Mouse (Mus musculus) layer of hippocampus, postnatal 36 days (tissue): ENCODE measurements around the gene Olfr482. TPM values are rescaled to one million over a fixed set of nuclear protein-coding genes. Genes with fewer than 3 reads are reported as not detected.

Source experiments
- DNase-seq, 2 experiments: peaks; one replicate each; pipeline ENCODE4 v3.0.0; 2022
- total RNA-seq, 2 experiments: library from RNA; stranded (reverse); gene quantifications; 2 replicates each; pipeline ENCODE4 v1.2.3; 2021

Olfr482 gene
- total RNA-seq = 1 to 10 TPM; 2.0 to 2.6 TPM

DNA sequence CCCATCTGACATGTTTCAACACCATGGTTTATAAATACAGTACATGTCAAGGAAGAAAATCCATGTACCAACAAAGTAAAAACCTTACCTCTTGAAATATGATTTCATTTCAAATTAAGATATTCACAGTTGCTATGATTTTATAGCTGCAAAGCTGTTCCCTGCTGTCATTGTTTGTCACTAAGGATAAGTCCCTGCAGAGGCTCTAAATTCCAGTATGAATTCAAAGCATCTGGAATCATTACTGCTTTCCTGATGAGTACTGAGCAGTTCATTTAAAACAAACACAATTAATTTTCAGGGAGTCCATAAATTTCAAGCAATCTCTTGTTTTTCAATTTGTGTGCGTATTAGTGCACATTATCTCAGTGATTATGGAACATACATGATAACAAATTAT, at the start of gene Olfr482:
Gene Olfr482 (minus strand): TSS at position 101 of the 400 bp plus-strand sequence.
- DNase-seq = no peak

GRCm38 (mm10) chr7:108127349-108127748, 30.0 kb upstream of the Olfr482 start, which contains the start of gene Olfr484:
TSS of gene Olfr484 (minus strand) at chr7:108127449.
- DNase-seq = no peak

DNA sequence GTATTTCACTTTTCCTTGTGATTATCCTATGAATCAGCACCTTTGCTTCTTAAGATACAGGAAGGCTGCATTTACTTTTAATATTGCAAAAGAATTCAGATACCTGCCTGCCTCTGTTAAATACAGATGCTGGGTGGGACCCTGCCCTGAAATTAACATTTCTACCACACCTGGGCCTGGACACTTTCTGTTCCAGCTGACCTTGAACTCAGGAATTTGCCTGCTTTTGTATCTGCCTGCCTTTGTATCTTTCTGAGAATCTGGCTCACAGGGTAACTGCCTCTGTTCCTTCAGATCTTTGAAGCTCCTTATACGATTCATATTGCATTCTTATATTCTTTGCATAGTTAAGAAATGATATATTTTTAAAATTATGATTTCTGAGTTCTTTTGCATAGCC, 24.0 kb upstream of the Olfr482 start:
- no peak for DNase-seq

GRCm38 (mm10) chr7:108120681-108121080, 23.3 kb upstream of the Olfr482 start:
- DNase-seq = no peak

GRCm38 (mm10) chr7:108100549-108100948, 3.2 kb upstream of the Olfr482 start, which contains the start of gene Olfr483:
TSS of gene Olfr483 (plus strand) at chr7:108100849.
- DNase-seq = no peak

DNA sequence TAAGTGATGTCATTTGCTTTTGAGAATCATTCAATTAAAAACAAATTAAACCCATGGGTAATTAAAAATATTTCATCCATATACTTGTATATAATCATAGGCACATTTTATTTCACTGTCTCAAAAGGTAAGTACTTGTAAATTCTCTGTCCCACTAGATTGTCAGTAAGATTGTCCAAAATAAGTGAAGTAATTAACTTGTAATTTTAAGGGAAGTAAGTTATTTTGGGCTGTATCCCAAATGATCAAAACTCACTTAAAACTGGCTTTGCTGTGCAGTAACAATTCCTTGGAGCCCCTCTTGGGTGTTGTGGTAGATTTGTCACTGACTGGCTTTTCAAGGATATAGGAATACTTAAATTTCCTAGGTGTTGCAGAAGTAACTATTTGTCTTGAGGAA, 17.8 kb downstream of the Olfr482 start, which contains the start of gene Olfr481:
Gene Olfr481 (plus strand): TSS at position 301 of the 400 bp plus-strand sequence.
- no peak for DNase-seq

DNA sequence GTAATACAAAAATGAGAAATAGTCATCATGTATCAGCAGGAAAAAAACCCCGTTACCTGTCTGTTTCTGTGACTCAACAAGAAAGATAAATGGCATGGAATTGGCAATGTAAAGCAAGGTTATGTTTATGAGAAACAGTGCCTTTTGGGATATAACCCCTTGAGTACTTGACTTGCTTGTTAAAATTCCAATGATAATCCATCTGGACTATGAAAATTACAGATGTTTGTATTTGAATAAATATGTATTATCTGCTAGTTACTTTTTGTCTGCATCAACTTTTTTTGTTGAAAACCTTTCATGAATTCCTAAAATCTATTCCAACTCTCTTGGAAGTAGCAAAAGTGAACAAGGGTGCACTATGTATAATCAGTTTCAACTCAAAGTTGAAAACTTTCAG, 30.1 kb downstream of the Olfr482 start, which contains the start of gene Olfr480:
Gene Olfr480 (minus strand): TSS at position 101 of the 400 bp plus-strand sequence.
- DNase-seq = no peak

DNA sequence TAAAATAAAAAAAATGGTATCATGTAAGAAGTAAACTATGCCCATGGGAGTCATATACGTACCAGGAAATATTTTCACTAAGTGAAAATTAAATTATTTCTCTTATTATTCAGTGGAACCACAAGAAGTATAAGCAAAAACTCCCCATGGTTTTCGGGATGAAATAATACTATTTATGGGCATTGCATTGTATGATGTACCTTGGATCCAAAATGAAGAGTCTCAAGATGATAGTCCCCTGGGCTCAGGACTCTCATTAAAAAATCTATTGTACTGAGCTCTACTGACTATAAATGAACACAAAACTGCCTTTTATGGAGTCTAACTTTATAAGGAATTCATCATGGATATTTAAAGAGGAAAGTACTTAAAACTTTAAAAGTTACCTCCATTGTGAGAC, 47.0 kb downstream of the Olfr482 start, which contains the start of gene Olfr479:
Gene Olfr479 (plus strand): TSS at position 301 of the 400 bp plus-strand sequence.
- no peak for DNase-seq

Other genes with a start within 250 kb of the Olfr482 start
- not detected for gene Olfr472, start 199.7 kb downstream of the Olfr482 start, total RNA-seq
- not detected for gene Olfr473, start 167.1 kb downstream of the Olfr482 start, total RNA-seq
- gene Olfr474, start 142.9 kb downstream of the Olfr482 start, total RNA-seq = not detected
- gene Olfr476, start 132.8 kb downstream of the Olfr482 start, total RNA-seq = not detected
- gene Olfr477, start 110.9 kb downstream of the Olfr482 start, total RNA-seq = not detected
- gene Olfr478, start 63.6 kb downstream of the Olfr482 start, total RNA-seq = not detected
- not detected for gene Olfr479, start 46.9 kb downstream of the Olfr482 start, total RNA-seq
- gene Olfr480, start 30.2 kb downstream of the Olfr482 start, total RNA-seq = not detected
- not detected for gene Olfr481, start 17.7 kb downstream of the Olfr482 start, total RNA-seq
- not detected for gene Olfr483, start 3.3 kb upstream of the Olfr482 start, total RNA-seq
- not detected for gene Olfr484, start 29.9 kb upstream of the Olfr482 start, total RNA-seq
- gene Olfr485, start 62.3 kb upstream of the Olfr482 start, total RNA-seq = not detected
- gene Olfr486, start 75.2 kb upstream of the Olfr482 start, total RNA-seq = not detected
- not detected for gene Olfr487, start 117.0 kb upstream of the Olfr482 start, total RNA-seq
- gene Olfr488, start 160.8 kb upstream of the Olfr482 start, total RNA-seq = not detected
- not detected for gene Olfr490, start 191.3 kb upstream of the Olfr482 start, total RNA-seq
- gene Olfr491, start 215.9 kb upstream of the Olfr482 start, total RNA-seq = not detected
- not detected for gene Olfr492, start 226.1 kb upstream of the Olfr482 start, total RNA-seq
- gene Olfr493, start 249.4 kb upstream of the Olfr482 start, total RNA-seq = not detected